Mouse (Mus musculus) stomach, postnatal 0 days (tissue): Measurements from ENCODE around the gene Vps13d.

Experiments
- CTCF ChIP-seq: IDR thresholded peaks from 2 replicates; pipeline ENCODE4 v1.5.1; 2016; ENCODE audit warnings: antibody characterized with exemption, low read depth, mild to moderate bottlenecking, moderate library complexity
- EP300 ChIP-seq: optimal IDR thresholded peaks from 2 replicates; pipeline ENCODE3; 2016; ENCODE audit warnings: antibody characterized with exemption

- TF ChIP-seq CTCF = no peak
- TF ChIP-seq EP300 = no peak
These were observed 177.1 kb downstream of the Vps13d start for GRCm38 (mm10) chr4:145017745-145018144.
